Mouse (Mus musculus) left cerebral cortex, postnatal 14 days (tissue): ENCODE measurements around the gene Aqr. TPM values are rescaled to one million over a fixed set of nuclear protein-coding genes. Genes with fewer than 3 reads are reported as not detected.

Experiments
- DNase-seq, 2 experiments: peaks; one replicate each; pipeline ENCODE4 v3.0.0; 2021 to 2022; ENCODE audit warnings: low spot score in 2 of 2, mixed read lengths in 1 of 2
- intact Hi-C: fragments of 180-260 bp; cut with DNase I; formaldehyde crosslinking; loops from one replicate; pipeline ENCODE4 v1.15.1; 2025
- microRNA-seq, 2 experiments: library from miRNA; unstranded; fragments of <30 nt; microRNA quantifications; one replicate each; pipeline ENCODE4 v1.2.0; 2022
- total RNA-seq, 2 experiments: library from RNA; stranded (reverse); gene quantifications; 2 replicates each; pipeline ENCODE4 v1.2.3; 2021

Aqr gene
- total RNA-seq, 2 experiments from 2014 or later = 27.1 to 30.9 TPM

- intact Hi-C loops = loop anchor here (5.0 kb wide), 1 partner anchor 81 kb away; the partner anchor contains the start of gene Gjd2
- peak in 1 of 2 experiments; percentile 25 for DNase-seq
Measured at GRCm38 (mm10) chr2:114093577-114093976, 93.2 kb downstream of the Aqr start.

GRCm38 (mm10) chr2:114089862-114090261 is 97.0 kb downstream of the Aqr start:
- intact Hi-C loops = loop anchor here (5.0 kb wide), 1 partner anchor 78 kb away; the partner anchor contains the start of gene Gjd2
- DNase-seq = no peak

DNA sequence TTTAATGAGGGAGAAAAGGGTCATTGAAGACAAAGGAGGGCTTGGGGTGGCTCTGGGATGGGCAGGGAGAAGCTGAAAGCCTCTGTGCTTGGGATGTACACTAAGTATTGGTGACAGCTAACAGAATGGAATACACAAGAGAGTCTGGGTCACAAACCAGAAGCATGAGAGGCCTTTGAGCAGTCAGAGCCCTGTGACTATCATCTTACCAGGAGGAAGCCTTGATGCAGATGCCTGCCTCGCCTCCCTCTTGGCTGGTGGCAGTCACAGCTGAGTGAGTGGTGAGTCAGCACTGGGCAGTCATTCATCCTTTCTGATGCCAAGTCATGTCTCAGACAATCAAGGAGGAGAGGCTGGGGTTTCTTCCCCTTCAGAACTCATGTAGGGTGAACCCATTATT is 99.6 kb downstream of the Aqr start:
- peak in 1 of 2 experiments; percentile 14 for DNase-seq
- intact Hi-C loops = no loop called here

DNA sequence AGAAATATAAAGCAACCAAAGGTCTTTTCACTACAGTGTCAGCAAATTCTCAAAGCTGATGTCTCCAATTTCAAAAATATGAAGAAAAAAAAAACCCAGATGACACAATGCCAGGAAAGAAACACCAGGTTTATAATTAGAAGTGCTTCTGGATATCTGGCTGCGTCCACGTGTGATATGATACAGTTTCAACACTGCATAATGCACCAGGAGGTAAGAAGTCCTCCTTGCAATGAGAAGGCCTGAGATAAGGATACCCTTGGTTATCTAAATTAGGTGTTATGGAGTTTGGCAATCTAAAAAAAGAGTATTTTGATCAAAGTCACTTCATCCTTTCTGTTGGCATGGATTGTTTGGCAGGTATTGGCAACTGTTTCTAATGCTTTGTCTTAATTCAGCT is 114.9 kb downstream of the Aqr start:
- intact Hi-C loops = no loop called here
- DNase-seq = no peak

DNA sequence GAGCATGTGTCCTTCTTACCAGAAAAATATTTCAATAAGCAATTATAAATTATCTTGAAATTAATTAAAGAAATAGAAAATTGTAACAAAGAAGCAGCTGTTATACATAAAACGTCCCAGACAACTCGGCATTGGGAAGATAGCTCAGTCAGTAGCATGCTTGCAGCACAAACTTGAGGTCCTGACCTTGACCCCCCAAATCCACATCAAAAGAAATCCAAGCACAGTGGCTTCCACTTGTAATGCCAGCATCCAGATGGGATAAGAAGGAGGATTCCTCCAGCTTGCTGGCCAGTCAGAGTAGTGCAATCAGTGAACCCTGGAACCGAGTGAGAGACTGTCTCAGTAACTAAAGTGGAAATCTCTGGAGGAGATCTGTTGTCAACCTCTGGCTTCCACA is 120.6 kb downstream of the Aqr start:
- DNase-seq = no peak
- intact Hi-C loops = no loop called here

- intact Hi-C loops = no loop called here
- DNase-seq = no peak
Measured at GRCm38 (mm10) chr2:114064004-114064403, 122.8 kb downstream of the Aqr start.

- intact Hi-C loops = no loop called here
- DNase-seq = no peak
Measured at GRCm38 (mm10) chr2:114060071-114060591, 126.7 kb downstream of the Aqr start.

GRCm38 (mm10) chr2:114059608-114060007 is 127.2 kb downstream of the Aqr start:
- DNase-seq = no peak
- intact Hi-C loops = no loop called here

DNA sequence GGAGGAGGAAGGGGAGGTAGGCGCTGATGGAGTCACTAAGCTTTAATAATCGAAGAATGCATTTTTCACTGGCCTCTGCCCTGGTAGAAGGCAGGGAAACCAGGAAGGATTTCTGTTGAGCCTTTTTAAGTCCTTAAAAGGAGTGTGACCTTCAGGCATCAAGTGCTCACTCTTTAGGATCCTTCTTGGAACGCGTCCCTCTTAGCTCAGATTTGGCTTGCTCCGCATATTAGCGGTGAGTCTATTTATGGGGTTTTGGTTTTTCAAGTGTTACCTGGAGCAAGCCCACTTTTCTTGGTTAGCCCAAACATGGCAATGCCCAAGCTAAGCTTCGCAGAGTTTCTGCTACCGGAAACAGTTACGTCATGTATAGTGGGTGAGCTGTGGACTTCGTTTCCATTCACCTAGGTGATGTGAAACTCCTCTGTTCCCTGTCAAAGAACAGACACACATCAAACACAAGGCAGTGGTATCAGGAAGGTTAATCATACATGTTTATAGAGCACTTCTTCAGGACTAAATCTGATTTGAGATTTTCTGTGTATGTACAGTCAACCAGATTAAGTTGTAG is 128.5 kb downstream of the Aqr start:
- no peak for DNase-seq
- intact Hi-C loops = no loop called here

- intact Hi-C loops = no loop called here
- DNase-seq = no peak
Measured at GRCm38 (mm10) chr2:114057303-114057853, 129.4 kb downstream of the Aqr start.

- intact Hi-C loops = no loop called here
- no peak for DNase-seq
Measured at GRCm38 (mm10) chr2:114054129-114054528, 132.7 kb downstream of the Aqr start.

DNA sequence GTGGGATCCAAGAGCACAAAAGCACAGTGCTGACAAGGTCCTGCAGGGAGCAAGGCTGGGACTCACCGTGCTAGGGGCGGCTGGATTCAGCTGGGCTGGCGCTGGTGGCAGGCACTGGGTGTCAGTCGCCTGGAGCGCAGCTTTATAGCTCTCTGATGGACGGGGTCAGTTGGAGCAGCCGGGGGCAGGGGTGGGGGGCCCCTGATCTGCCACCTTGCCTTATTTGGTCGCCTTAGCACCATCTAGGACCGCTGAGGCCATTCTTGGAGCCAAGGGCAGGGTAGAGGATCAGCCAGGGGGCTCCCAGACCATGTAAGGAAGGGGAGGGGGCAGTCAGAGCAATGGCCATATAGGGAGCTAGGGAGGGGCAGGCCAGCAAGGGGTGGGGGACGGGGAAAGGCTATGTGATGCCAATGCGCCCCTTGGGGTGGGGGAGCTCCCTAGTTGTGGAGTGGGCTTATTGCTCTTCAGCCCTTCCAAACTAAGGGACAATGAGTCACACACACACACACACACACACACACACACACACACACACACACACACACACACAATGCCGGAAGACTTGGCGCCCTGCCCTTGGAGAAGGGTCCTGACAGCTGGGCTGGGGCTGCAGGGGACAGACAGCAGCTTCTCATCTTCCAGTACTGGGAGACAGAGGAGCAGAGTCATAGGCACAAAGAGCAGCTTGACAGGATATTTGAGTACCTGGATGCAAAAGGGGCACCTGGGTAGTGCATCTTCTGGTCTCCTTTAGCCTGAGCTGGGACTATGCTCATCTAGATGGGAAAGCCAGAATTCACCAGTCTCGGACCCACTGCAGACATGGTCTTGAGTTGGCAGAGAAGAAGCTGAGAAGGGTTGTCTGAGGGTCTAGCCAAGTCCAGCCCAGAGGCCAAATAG is 133.9 kb downstream of the Aqr start, which contains the start of gene Actc1:
Gene Actc1, minus strand, starts transcription at position 853 of the 903 bp plus-strand sequence.
- intact Hi-C loops = no loop called here
- no peak for DNase-seq

DNA sequence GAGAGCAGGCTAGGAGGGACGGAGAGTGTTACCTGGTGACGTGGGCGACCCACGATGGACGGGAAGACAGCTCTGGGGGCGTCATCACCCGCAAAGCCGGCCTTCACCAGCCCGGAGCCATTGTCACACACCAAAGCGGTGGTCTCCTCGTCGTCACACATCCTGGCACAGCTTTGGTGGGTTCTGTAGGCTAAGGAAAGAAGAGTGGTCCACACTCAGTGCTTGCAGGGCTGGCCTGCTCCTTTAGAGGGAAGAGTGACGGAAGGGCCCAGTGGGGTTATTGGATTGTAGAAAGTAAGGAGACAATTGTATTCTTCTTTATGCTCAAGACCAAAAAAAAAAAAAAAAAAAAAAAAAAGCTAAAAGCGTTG is 135.0 kb downstream of the Aqr start:
- intact Hi-C loops = no loop called here
- no peak for DNase-seq

Small RNA genes within 50 kb of the gene (microRNA-seq; reads per million reads assigned to microRNA genes)
- 0 to 0.53 reads per million in 2 experiments for gene Mir7002

Other genes starting within 250 kb of the Aqr start
- 10 to 100 TPM; 14.5 to 16.1 TPM for gene Gjd2, start 173.4 kb downstream of the Aqr start, total RNA-seq
- not detected for gene Actc1, start 133.5 kb downstream of the Aqr start, total RNA-seq
- 10 to 100 TPM; 28.7 to 29.3 TPM for gene Zfp770, start 14.4 kb upstream of the Aqr start, total RNA-seq